Mouse (Mus musculus): Measurements from ENCODE around the gene 4921507P07Rik. TPM values are rescaled to one million over a fixed set of nuclear protein-coding genes. Genes with fewer than 3 reads are reported as not detected.

4921507P07Rik gene
- polyA plus RNA-seq, 1 experiment from 2014 or later, result 0.44 TPM

DNA sequence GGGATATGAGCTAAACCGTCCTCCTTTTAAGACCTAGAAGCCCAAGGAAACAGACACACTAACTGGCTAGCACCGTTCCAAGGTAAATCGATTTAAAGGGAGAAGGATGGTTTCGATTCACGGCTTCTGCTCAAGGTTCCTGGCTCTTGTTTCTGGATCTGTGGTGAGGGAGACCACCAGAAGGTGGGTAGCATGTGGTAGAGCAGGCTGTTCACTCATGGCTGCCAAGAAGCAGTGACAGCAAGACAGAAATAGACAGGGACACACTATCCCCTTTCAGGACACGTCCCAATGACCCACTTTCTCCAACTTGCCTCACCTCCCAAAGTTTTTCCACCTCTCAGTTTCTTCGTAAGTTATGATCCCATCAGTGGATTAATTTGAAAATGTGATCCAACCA, 46.6 kb downstream of the 4921507P07Rik start:
- peaks cover 4% of the 10 kb centered on the region; the same call in 1 of the 2 replicates for H3K4me1 ChIP-seq
- WGBS, result 79% methylated on average over 7 of the region's 7 CpGs
- no peaks in the 10 kb centered on the region for H3K9me3 ChIP-seq
- no peak for DNase-seq (ENCODE audit: low spot score)
- no peak overlapping the region for H3K27ac ChIP-seq
- H3K4me3 ChIP-seq, result no peak overlapping the region
- H3K27me3 ChIP-seq (ENCODE audit: insufficient read depth, poor library complexity, severe bottlenecking), result no peaks in the 10 kb centered on the region
- H3K36me3 ChIP-seq, result no peaks in the 10 kb centered on the region

DNA sequence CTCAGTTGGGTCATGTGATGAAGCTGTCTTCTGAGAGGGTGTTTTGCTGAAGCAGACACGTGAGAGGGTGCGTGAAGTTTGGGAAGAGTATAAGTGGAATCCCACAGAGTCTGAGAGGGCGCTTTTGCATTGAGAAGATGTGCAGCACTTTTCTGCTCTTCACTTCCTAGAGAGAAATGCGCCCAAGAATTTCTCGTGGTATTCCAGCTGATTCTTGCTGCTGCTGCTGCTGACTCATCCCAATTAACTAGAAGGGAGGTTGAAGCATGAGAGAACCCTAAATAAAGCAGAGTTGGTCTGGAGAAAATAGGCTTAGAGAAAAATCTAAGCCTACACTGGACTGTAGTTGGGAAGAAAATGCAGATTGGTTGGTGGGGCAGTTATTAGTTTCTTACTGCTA, 47.4 kb downstream of the 4921507P07Rik start:
- H3K27ac ChIP-seq, result no peak overlapping the region
- H3K4me3 ChIP-seq, result no peak overlapping the region
- peaks cover 4% of the 10 kb centered on the region; the same call in 1 of the 2 replicates for H3K4me1 ChIP-seq
- no peaks in the 10 kb centered on the region for H3K36me3 ChIP-seq
- WGBS, result 73% methylated on average over 5 of the region's 5 CpGs
- no peak for DNase-seq (ENCODE audit: low spot score)
- no peaks in the 10 kb centered on the region for H3K9me3 ChIP-seq
- H3K27me3 ChIP-seq (ENCODE audit: insufficient read depth, poor library complexity, severe bottlenecking), result no peaks in the 10 kb centered on the region

DNA sequence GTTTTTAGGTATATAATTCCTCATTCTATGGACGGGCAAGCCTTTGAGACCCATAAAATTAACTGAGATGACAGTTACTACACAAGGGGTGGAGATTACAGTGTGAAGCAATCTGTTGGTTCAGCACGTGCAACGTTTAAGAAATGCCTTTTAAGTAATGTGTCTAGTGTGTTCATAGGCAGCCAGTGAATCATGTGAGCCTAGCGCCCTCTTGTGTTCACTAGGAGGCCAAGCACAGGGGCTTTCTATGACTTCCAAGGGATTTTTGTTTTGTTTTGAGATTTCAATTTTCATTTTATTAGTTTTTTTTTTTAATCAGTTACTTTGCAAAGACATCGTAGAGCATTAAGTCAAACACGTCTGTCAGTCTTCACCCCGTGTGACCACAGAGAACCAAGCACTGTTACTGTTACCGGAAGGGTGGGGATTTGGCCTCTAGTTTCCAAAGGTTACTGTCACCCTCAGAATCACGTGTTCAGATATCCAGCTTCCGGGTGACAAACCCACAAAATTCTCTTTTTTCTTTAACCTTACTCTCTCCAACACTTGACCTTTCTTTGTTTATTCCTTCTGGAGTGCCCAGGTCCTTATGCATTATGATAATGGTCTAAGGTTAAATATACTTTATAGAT, 50.9 kb downstream of the 4921507P07Rik start:
- no peaks in the 10 kb centered on the region for H3K9me3 ChIP-seq
- 29% methylated on average over 10 of the region's 10 CpGs for WGBS
- H3K4me3 ChIP-seq, result no peak overlapping the region
- no peaks in the 10 kb centered on the region for H3K27me3 ChIP-seq (ENCODE audit: insufficient read depth, poor library complexity, severe bottlenecking)
- H3K27ac ChIP-seq, result 0 out of 2 replicates have a peak overlapping the region, but pooled peaks have one; percentile 36
- H3K4me1 ChIP-seq, result peaks cover 4% of the 10 kb centered on the region; the same call in 1 of the 2 replicates
- DNase-seq (ENCODE audit: low spot score), result no peak
- H3K36me3 ChIP-seq, result no peaks in the 10 kb centered on the region

DNA sequence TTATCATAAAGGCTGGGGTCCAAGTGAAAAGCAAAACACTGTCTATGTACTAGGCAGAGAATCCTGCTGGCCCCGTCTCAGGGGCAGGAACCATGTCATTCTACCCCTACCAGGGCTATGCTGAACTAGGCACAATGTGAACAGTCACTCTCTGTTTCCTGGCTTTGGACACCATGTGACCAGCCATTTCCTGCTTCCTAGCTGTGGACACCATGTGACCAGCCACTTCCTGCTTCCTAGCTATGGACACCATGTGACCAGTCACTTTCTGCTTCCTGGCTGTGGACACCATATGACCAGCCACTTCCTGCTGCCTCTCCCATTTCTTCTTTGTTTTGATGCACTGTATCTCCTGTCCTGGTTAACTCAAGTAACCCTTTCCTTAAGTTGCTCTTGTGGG, 53.9 kb downstream of the 4921507P07Rik start:
- H3K4me3 ChIP-seq, result no peak overlapping the region
- H3K27ac ChIP-seq, result no peak overlapping the region
- no peak for DNase-seq (ENCODE audit: low spot score)
- peaks cover 4% of the 10 kb centered on the region; the same call in 1 of the 2 replicates for H3K4me1 ChIP-seq
- H3K36me3 ChIP-seq, result no peaks in the 10 kb centered on the region
- WGBS, result 88% methylated on average over 1 of the region's 1 CpGs
- H3K27me3 ChIP-seq (ENCODE audit: insufficient read depth, poor library complexity, severe bottlenecking), result no peaks in the 10 kb centered on the region
- no peaks in the 10 kb centered on the region for H3K9me3 ChIP-seq

DNA sequence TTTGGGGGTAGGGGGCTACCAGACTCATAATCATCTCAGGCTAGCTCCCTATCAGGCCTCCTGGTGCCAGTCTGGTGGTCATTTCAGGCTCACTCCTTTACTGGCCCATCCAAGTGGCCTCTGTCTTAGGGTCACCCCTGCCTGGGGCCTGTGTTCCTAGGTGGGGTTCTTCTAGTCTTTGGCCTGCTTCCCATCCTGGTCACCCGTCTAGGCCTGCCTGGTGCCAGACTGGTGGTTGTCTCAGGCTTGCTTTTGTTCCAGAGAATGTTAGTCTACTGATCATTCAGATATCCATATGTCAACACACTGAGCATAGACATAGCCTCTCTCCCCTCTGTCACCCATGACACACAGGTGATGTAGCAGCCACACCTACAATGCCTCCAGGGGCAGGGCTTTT, 56.8 kb downstream of the 4921507P07Rik start:
- Histone ChIP-seq H3K27me3 (ENCODE audit: insufficient read depth, poor library complexity, severe bottlenecking) (no peaks in the 10 kb centered on the region), H3K9me3 (no peaks in the 10 kb centered on the region), H3K36me3 (no peaks in the 10 kb centered on the region), H3K4me3 (no peak overlapping the region), H3K27ac (no peak overlapping the region), H3K4me1 (0 out of 2 replicates have a peak, but pooled peaks cover 5% of the 10 kb centered on the region)
- 53% methylated on average over 1 of the region's 1 CpGs for WGBS
- no peak for DNase-seq (ENCODE audit: low spot score)

DNA sequence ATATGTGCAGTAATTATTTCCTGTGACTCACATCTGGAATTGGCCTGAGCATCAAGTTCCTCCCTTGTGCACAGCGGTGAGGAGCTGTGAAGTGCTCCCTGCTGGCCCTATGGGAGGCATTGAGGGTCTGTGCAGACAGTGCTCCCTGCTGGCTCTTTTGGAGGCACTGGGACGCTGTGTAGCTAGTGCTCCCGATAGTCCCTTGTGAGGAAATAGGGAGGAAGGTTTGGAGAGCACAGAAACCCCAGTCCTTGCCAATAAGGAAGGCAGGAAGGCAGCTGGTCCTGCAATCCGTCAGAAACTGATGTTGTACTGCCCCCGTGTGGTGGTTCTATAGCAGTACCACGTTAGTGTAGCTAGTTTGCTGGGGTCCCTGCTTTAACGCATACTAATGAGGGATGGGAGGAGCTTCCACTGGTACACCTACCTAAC, 60.0 kb downstream of the 4921507P07Rik start:
- no peaks in the 10 kb centered on the region for H3K27me3 ChIP-seq (ENCODE audit: insufficient read depth, poor library complexity, severe bottlenecking)
- no peak overlapping the region for H3K4me3 ChIP-seq
- no peaks in the 10 kb centered on the region for H3K9me3 ChIP-seq
- H3K4me1 ChIP-seq, result 0 out of 2 replicates have a peak, but pooled peaks cover 8% of the 10 kb centered on the region
- no peaks in the 10 kb centered on the region for H3K36me3 ChIP-seq
- DNase-seq (ENCODE audit: low spot score), result peak; percentile 89
- H3K27ac ChIP-seq, result no peak overlapping the region
- 12% methylated on average over 7 of the region's 7 CpGs for WGBS

DNA sequence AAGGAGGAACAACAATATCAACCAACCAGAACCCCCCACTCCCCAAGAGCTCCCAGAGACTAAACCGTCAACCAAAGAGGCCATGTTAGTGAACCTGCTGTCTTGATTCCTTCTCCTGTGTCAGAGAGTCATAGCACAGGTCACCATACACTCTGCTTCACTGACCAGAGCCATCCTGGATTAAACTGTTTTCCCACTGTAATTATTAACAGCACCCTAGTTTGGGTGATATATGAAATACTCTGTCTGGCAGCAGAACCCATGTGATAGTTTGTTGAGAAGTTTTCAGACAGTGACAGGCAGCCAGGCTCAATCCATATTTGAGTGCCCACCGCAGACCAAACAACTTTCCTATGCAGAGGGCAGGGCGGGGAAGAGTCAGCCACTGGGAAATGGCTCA, 61.1 kb downstream of the 4921507P07Rik start:
- Histone ChIP-seq H3K9me3 (no peaks in the 10 kb centered on the region), H3K27me3 (ENCODE audit: insufficient read depth, poor library complexity, severe bottlenecking) (no peaks in the 10 kb centered on the region), H3K4me1 (peaks cover 11% of the 10 kb centered on the region; the same call in 1 of the 2 replicates), H3K36me3 (no peaks in the 10 kb centered on the region), H3K4me3 (no peak overlapping the region), H3K27ac (no peak overlapping the region)
- WGBS, result 84% methylated on average over 3 of the region's 3 CpGs
- no peak for DNase-seq (ENCODE audit: low spot score)

DNA sequence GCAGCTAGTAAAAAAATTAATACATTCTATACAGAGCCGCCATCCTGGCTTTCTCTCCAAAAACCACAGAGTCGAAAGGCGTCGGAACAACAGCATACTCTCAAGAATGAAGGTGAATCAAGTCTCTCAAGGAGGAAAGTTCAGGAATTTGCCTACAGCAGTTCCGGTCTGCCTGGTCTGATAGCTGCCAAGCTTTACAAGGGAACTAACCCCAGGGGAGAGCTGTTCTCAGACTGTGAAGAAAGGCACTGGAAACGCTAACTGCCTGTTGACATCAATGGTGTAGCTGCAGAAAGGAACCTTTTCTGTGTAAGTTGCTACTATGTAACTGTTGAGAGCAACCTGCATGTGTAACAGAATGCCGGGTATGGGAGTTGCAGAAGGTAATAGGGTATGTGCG, 64.5 kb downstream of the 4921507P07Rik start:
- no peak overlapping the region for H3K27ac ChIP-seq
- H3K4me3 ChIP-seq, result no peak overlapping the region
- DNase-seq (ENCODE audit: low spot score), result no peak
- H3K27me3 ChIP-seq (ENCODE audit: insufficient read depth, poor library complexity, severe bottlenecking), result no peaks in the 10 kb centered on the region
- WGBS, result 74% methylated on average over 8 of the region's 8 CpGs
- H3K36me3 ChIP-seq, result no peaks in the 10 kb centered on the region
- no peaks in the 10 kb centered on the region for H3K9me3 ChIP-seq
- peaks cover 14% of the 10 kb centered on the region; the same call in 1 of the 2 replicates for H3K4me1 ChIP-seq

DNA sequence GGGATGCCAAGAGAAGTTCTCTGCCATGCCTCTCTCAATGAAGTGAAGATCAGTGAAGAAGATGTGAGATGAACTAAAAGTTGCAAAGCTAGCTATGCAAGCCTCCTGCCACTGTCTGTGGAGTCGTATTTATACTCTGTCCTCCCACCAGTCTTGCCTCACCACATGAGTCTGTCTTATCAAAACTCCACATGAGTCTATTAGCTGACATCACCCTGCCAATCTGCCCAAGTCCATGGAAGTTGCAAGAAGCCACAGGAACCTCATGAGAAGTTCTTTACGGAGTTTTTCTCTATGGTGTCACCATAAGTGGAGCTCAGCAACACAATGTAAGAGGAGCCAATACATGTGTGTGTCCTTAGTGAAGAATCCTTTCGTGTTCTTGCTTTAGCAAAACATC, 65.4 kb downstream of the 4921507P07Rik start:
- WGBS, result 74% methylated on average over 3 of the region's 3 CpGs

DNA sequence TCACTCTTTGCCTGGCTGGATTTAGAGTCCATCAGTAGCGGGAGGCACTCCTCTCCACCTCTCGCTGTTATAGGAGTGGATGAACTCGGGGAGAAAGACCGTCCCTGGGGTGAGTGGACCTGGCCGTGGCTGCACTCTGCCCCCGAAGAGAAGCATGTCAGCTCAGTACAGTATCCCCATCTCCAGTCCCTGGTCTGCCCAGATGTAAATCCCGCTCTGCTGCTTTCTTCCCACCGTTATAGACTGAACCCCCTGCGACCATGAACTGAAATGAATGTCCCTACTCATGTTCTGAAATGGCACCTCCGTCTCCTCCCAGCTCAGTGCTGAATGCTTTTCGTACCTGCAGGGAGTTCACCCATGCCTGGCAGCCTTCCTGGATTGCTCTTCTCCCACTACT, 67.2 kb downstream of the 4921507P07Rik start:
- Histone ChIP-seq H3K4me3 (no peak overlapping the region), H3K27ac (peak overlapping the region; percentile 36; the same call in 1 of the 2 replicates), H3K36me3 (no peaks in the 10 kb centered on the region), H3K9me3 (no peaks in the 10 kb centered on the region), H3K4me1 (peaks cover 9% of the 10 kb centered on the region; the same call in 1 of the 2 replicates), H3K27me3 (ENCODE audit: insufficient read depth, poor library complexity, severe bottlenecking) (peaks cover 3% of the 10 kb centered on the region; the same call in 1 of the 2 replicates)
- 84% methylated on average over 11 of the region's 11 CpGs for WGBS
- peak; percentile 55 for DNase-seq (ENCODE audit: low spot score)

More for the DNA sequence above, 65.4 kb downstream of the 4921507P07Rik start:
- no peak overlapping the region for H3K27ac ChIP-seq
- no peak for DNase-seq (ENCODE audit: low spot score)
- H3K4me1 ChIP-seq, result peaks cover 9% of the 10 kb centered on the region; the same call in 1 of the 2 replicates
- H3K36me3 ChIP-seq, result no peaks in the 10 kb centered on the region
- H3K4me3 ChIP-seq, result no peak overlapping the region
- H3K27me3 ChIP-seq (ENCODE audit: insufficient read depth, poor library complexity, severe bottlenecking), result peaks cover 3% of the 10 kb centered on the region; the same call in 1 of the 2 replicates
- H3K9me3 ChIP-seq, result no peaks in the 10 kb centered on the region

DNA sequence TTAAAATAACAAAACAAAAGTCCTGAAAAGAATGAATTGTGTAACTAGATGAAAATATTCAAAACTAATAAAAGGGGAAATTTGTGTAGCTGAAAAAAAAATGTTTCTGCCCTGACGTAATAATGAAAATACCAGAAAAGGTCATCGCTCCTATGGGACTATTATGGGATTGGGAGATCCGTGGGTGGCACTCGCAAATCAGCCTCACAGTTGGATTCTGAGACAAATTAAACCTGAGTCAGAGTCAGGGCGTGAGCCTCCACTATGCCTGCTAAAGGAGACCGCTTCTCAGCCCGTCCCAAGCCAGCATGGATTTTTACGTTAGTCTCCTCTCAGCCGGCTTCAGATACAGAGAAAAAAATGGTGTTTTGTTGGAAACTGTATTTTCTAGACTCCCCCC, 69.0 kb downstream of the 4921507P07Rik start:
- Histone ChIP-seq H3K9me3 (no peaks in the 10 kb centered on the region), H3K27me3 (ENCODE audit: insufficient read depth, poor library complexity, severe bottlenecking) (peaks cover 3% of the 10 kb centered on the region; the same call in 1 of the 2 replicates), H3K36me3 (no peaks in the 10 kb centered on the region), H3K4me1 (peaks cover 9% of the 10 kb centered on the region; the same call in 1 of the 2 replicates), H3K4me3 (no peak overlapping the region), H3K27ac (no peak overlapping the region)
- DNase-seq (ENCODE audit: low spot score), result peak; percentile 35
- WGBS, result 75% methylated on average over 9 of the region's 9 CpGs

DNA sequence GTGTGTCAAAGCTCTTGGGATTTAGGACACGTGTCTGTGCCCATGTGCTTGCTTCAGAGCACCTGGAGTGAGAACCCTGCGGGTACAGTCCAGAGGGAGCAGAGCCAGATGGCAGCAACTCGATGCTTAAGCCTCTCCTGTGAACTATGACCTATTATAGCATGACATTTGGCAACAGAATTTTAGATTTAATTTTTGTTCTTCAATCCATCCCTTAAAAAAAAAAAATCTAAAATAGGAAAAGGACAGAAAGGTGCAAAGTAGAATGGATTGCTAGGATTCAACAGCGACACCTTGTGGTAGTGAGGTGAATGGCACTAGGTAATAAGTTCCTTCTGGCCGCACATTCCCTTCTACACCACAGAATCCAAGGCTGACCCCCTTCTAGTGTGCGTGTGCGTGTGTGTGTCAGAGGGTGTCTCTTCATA, 69.8 kb downstream of the 4921507P07Rik start:
- 28% methylated on average over 7 of the region's 7 CpGs for WGBS
- Histone ChIP-seq H3K4me3 (no peak overlapping the region), H3K36me3 (no peaks in the 10 kb centered on the region), H3K27me3 (ENCODE audit: insufficient read depth, poor library complexity, severe bottlenecking) (peaks cover 3% of the 10 kb centered on the region; the same call in 1 of the 2 replicates), H3K27ac (no peak overlapping the region), H3K4me1 (peaks cover 6% of the 10 kb centered on the region; the same call in 1 of the 2 replicates), H3K9me3 (no peaks in the 10 kb centered on the region)
- no peak for DNase-seq (ENCODE audit: low spot score)

DNA sequence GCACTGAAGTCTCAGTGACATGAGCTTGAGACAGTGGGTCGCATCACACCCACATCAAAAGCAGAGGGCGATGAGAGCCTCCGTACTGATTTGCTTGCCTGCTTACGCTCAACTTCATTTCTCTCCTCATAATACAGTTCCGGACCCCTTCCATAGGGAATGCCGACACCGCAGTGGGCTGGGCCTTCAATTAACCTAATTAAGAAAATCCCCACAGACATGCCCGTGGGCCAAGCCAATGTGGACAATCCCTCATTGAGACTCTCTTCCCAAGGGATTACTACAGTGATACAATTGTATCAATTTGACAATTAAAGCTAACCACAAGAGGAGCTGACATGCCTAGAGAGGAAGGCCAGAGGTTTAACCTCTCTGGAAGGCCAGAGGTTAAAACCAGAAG, 70.6 kb downstream of the 4921507P07Rik start:
- no peak overlapping the region for H3K4me3 ChIP-seq
- peaks cover 3% of the 10 kb centered on the region; the same call in 1 of the 2 replicates for H3K27me3 ChIP-seq (ENCODE audit: insufficient read depth, poor library complexity, severe bottlenecking)
- H3K4me1 ChIP-seq, result peaks cover 6% of the 10 kb centered on the region; the same call in 1 of the 2 replicates
- no peaks in the 10 kb centered on the region for H3K36me3 ChIP-seq
- H3K27ac ChIP-seq, result no peak overlapping the region
- H3K9me3 ChIP-seq, result no peaks in the 10 kb centered on the region
- WGBS, result 84% methylated on average over 8 of the region's 8 CpGs
- DNase-seq (ENCODE audit: low spot score), result peak; percentile 73

All from heart, embryonic 10.5 days (tissue).